Mouse (Mus musculus) heart, embryonic 16.5 days (tissue): ENCODE results near the gene Pcp4l1. TPM values are rescaled to one million over a fixed set of nuclear protein-coding genes. Genes with fewer than 3 reads are reported as not detected.

Experiments
- ATAC-seq: fragments of 200-750 bp; cut with Nextera tagmentation; replicated peaks from 2 replicates; pipeline ENCODE4 v1.8.0; 2017; ENCODE audit warnings: moderate number of reproducible peaks; ENCODE audit not compliant: insufficient read depth, low FRiP score; ENCODE audit errors: extremely low read depth
- H3K27ac ChIP-seq: fragments of 300-500 bp; sonication (generic); 2 replicates; pipeline ENCODE4 v1.5.1; 2014; ENCODE audit warnings: mild to moderate bottlenecking, low read length, control low read depth, moderate library complexity
- H3K27me3 ChIP-seq: fragments of 300-500 bp; sonication (generic); 2 replicates; pipeline ENCODE4 v1.6.1; 2014; ENCODE audit warnings: low read length, mixed read lengths; ENCODE audit not compliant: control insufficient read depth, insufficient read depth
- H3K36me3 ChIP-seq: fragments of 300-500 bp; sonication (generic); 2 replicates; pipeline ENCODE4 v1.6.1; 2014; ENCODE audit not compliant: control insufficient read depth, insufficient read depth
- H3K4me1 ChIP-seq: fragments of 300-500 bp; sonication (generic); 2 replicates; pipeline ENCODE4 v1.6.1; 2014; ENCODE audit warnings: low read length, mixed read lengths; ENCODE audit not compliant: control insufficient read depth, insufficient read depth
- H3K4me2 ChIP-seq: fragments of 300-500 bp; sonication (generic); 2 replicates; pipeline ENCODE4 v1.6.1; 2014; ENCODE audit warnings: low read depth, mild to moderate bottlenecking, control low read depth, low read length
- H3K4me3 ChIP-seq: fragments of 300-500 bp; sonication (generic); 2 replicates; pipeline ENCODE4 v1.5.1; 2014; ENCODE audit warnings: mild to moderate bottlenecking, control low read depth, low read length
- H3K9ac ChIP-seq: fragments of 300-500 bp; sonication (generic); 2 replicates; pipeline ENCODE4 v1.6.1; 2014; ENCODE audit warnings: low read length, control low read depth
- H3K9me3 ChIP-seq: fragments of 300-500 bp; sonication (generic); replicated peaks from 2 replicates; pipeline ENCODE4 v1.6.1; 2016; ENCODE audit warnings: low read length; ENCODE audit not compliant: control insufficient read depth
- WGBS: fragments of 180-500 bp; shearing (Covaris S2); extraction: QIAGEN DNeasy Blood & Tissue Kit; methylation state at CpG from one replicate; pipeline ENCODE4 v1.1.7; 2014; 5-methylcytosine and 5-hydroxymethylcytosine counted together
- polyA plus RNA-seq: library from polyadenylated mRNA; unstranded; fragments of >200 nt; fragmentation: Nextera tagmentation; extraction: Ambion mirVana; gene quantifications from 2 replicates; pipeline ENCODE4 v1.2.1, GENCODE M21; 2015

Gene Pcp4l1
- polyA plus RNA-seq, 1 experiment from 2014 or later: 57.2 TPM

- WGBS: 11% methylated on average over 4 of the region's 4 CpGs
These were observed 13.3 kb upstream of the Pcp4l1 start for GRCm38 (mm10) chr1:171209409-171209808.

GRCm38 (mm10) chr1:171205704-171206493 lies 9.8 kb upstream of the Pcp4l1 start:
- Histone ChIP-seq H3K27ac (no peak overlapping the region), H3K4me1 (no peaks in the 10 kb centered on the region), H3K27me3 (no peaks in the 10 kb centered on the region), H3K9me3 (no peaks in the 10 kb centered on the region), H3K36me3 (no peaks in the 10 kb centered on the region), H3K9ac (no peak overlapping the region), H3K4me3 (no peak overlapping the region), H3K4me2 (no peak overlapping the region)
- WGBS: 55% methylated on average over 6 of the region's 6 CpGs
- ATAC-seq: no peak

More at GRCm38 (mm10) chr1:171209409-171209808, 13.3 kb upstream of the Pcp4l1 start:
- H3K9ac ChIP-seq: no peak overlapping the region
- ATAC-seq: no peak
- no peaks in the 10 kb centered on the region for H3K4me1 ChIP-seq
- no peaks in the 10 kb centered on the region for H3K9me3 ChIP-seq
- 0 out of 2 replicates have a peak, but pooled peaks cover under 1% of the 10 kb centered on the region for H3K27me3 ChIP-seq
- no peak overlapping the region for H3K4me3 ChIP-seq
- H3K36me3 ChIP-seq: no peaks in the 10 kb centered on the region
- H3K4me2 ChIP-seq: no peak overlapping the region
- H3K27ac ChIP-seq: no peak overlapping the region

GRCm38 (mm10) chr1:171204249-171204644 lies 8.2 kb upstream of the Pcp4l1 start:
- H3K36me3 ChIP-seq: no peaks in the 10 kb centered on the region
- H3K9ac ChIP-seq: no peak overlapping the region
- H3K9me3 ChIP-seq: no peaks in the 10 kb centered on the region
- H3K4me1 ChIP-seq: no peaks in the 10 kb centered on the region
- H3K4me2 ChIP-seq: no peak overlapping the region
- H3K4me3 ChIP-seq: no peak overlapping the region
- no peaks in the 10 kb centered on the region for H3K27me3 ChIP-seq
- 62% methylated on average over 7 of the region's 7 CpGs for WGBS
- no peak for ATAC-seq
- H3K27ac ChIP-seq: no peak overlapping the region

- Histone ChIP-seq H3K4me2 (no peak overlapping the region), H3K9ac (no peak overlapping the region), H3K27ac (no peak overlapping the region), H3K9me3 (no peaks in the 10 kb centered on the region), H3K27me3 (no peaks in the 10 kb centered on the region), H3K36me3 (no peaks in the 10 kb centered on the region), H3K4me3 (no peak overlapping the region), H3K4me1 (no peaks in the 10 kb centered on the region)
- no peak for ATAC-seq
- whole genome bisulfite sequencing: 62% methylated on average over 10 of the region's 11 CpGs
These were observed 7.6 kb upstream of the Pcp4l1 start for GRCm38 (mm10) chr1:171203471-171204248.

GRCm38 (mm10) chr1:171200769-171201168 lies 4.7 kb upstream of the Pcp4l1 start:
- H3K27ac ChIP-seq: no peak overlapping the region
- H3K27me3 ChIP-seq: no peaks in the 10 kb centered on the region
- no peak overlapping the region for H3K4me2 ChIP-seq
- H3K9me3 ChIP-seq: no peaks in the 10 kb centered on the region
- H3K36me3 ChIP-seq: no peaks in the 10 kb centered on the region
- no peaks in the 10 kb centered on the region; the same call in 1 of the 2 replicates for H3K4me1 ChIP-seq
- no peak for ATAC-seq
- H3K4me3 ChIP-seq: no peak overlapping the region
- WGBS: 86% methylated on average over 1 of the region's 1 CpGs
- no peak overlapping the region for H3K9ac ChIP-seq

GRCm38 (mm10) chr1:171199532-171199931 lies 3.5 kb upstream of the Pcp4l1 start:
- WGBS: 37% methylated on average over 1 of the region's 1 CpGs
- no peak overlapping the region for H3K27ac ChIP-seq
- H3K4me3 ChIP-seq: no peak overlapping the region
- H3K9ac ChIP-seq: no peak overlapping the region
- H3K4me1 ChIP-seq: peaks cover 9% of the 10 kb centered on the region
- no peak overlapping the region for H3K4me2 ChIP-seq
- H3K9me3 ChIP-seq: no peaks in the 10 kb centered on the region
- no peak for ATAC-seq
- peaks cover 6% of the 10 kb centered on the region for H3K27me3 ChIP-seq
- H3K36me3 ChIP-seq: no peaks in the 10 kb centered on the region

GRCm38 (mm10) chr1:171195046-171195822 lies 834 bp downstream of the Pcp4l1 start:
- 8% methylated on average over 20 of the region's 20 CpGs for WGBS
- Histone ChIP-seq H3K4me3 (peak overlapping the region; percentile 69), H3K9me3 (no peaks in the 10 kb centered on the region), H3K9ac (peak overlapping the region; percentile 83), H3K27me3 (peaks cover 8% of the 10 kb centered on the region), H3K4me2 (peak overlapping the region; percentile 96), H3K36me3 (no peaks in the 10 kb centered on the region), H3K27ac (no peak overlapping the region), H3K4me1 (peaks cover 32% of the 10 kb centered on the region)
- no peak for ATAC-seq

GRCm38 (mm10) chr1:171193911-171194830 lies 1.9 kb downstream of the Pcp4l1 start:
- WGBS: 48% methylated on average over 11 of the region's 11 CpGs
- no peak for ATAC-seq
- H3K27me3 ChIP-seq: peaks cover 8% of the 10 kb centered on the region
- H3K36me3 ChIP-seq: no peaks in the 10 kb centered on the region
- H3K4me1 ChIP-seq: peaks cover 40% of the 10 kb centered on the region
- peak overlapping the region; percentile 69; the same call in 1 of the 2 replicates for H3K4me3 ChIP-seq
- peak overlapping the region; percentile 96 for H3K4me2 ChIP-seq
- peak overlapping the region; percentile 59; the same call in 1 of the 2 replicates for H3K9ac ChIP-seq
- H3K9me3 ChIP-seq: no peaks in the 10 kb centered on the region
- H3K27ac ChIP-seq: no peak overlapping the region
